Mouse (Mus musculus) midbrain, postnatal 0 days (tissue): ENCODE results near the gene Fgg. TPM values are rescaled to one million over a fixed set of nuclear protein-coding genes. Genes with fewer than 3 reads are reported as not detected.

Experiments
- ATAC-seq: fragments of 200-750 bp; cut with Nextera tagmentation; 2 replicates; pipeline ENCODE4 v1.8.0; 2017; ENCODE audit warnings: moderate number of reproducible peaks, mild to moderate bottlenecking, moderate TSS enrichment, moderate library complexity; ENCODE audit not compliant: low FRiP score
- DNase-seq: peaks from one replicate; pipeline ENCODE4 v3.0.0-alpha.2; 2015; ENCODE audit warnings: low spot score
- H3K27ac ChIP-seq: fragments of 300-500 bp; sonication (generic); 2 replicates; pipeline ENCODE4 v1.5.1; 2014; ENCODE audit warnings: low read depth, mild to moderate bottlenecking, low read length, mixed read lengths
- H3K27me3 ChIP-seq: fragments of 300-500 bp; sonication (generic); 2 replicates; pipeline ENCODE4 v1.6.1; 2014; ENCODE audit warnings: low read length, control low read depth, mixed read lengths; ENCODE audit not compliant: insufficient read depth
- H3K36me3 ChIP-seq: fragments of 300-500 bp; sonication (generic); 2 replicates; pipeline ENCODE4 v1.6.1; 2014; ENCODE audit warnings: low read length, control low read depth, mixed read lengths; ENCODE audit not compliant: insufficient read depth
- H3K4me1 ChIP-seq: fragments of 300-500 bp; sonication (generic); 2 replicates; pipeline ENCODE4 v1.6.1; 2014; ENCODE audit warnings: mild to moderate bottlenecking, control low read depth, antibody characterized with exemption, low read length, mixed read lengths; ENCODE audit not compliant: insufficient read depth
- H3K4me2 ChIP-seq: fragments of 300-500 bp; sonication (generic); 2 replicates; pipeline ENCODE4 v1.6.1; 2014; ENCODE audit warnings: low read depth, mild to moderate bottlenecking, low read length, mixed read lengths; ENCODE audit not compliant: poor library complexity, severe bottlenecking
- H3K4me3 ChIP-seq: fragments of 300-500 bp; sonication (generic); 2 replicates; pipeline ENCODE4 v1.5.1; 2014; ENCODE audit warnings: low read depth, mild to moderate bottlenecking, low read length, moderate library complexity
- H3K9ac ChIP-seq: fragments of 300-500 bp; sonication (generic); replicated peaks from 2 replicates; pipeline ENCODE4 v1.6.1; 2014; ENCODE audit warnings: mild to moderate bottlenecking, low read length, moderate library complexity, mixed read lengths; ENCODE audit not compliant: poor library complexity, severe bottlenecking
- H3K9me3 ChIP-seq: fragments of 300-500 bp; sonication (generic); 2 replicates; pipeline ENCODE4 v1.6.1; 2016; ENCODE audit warnings: low read length, control low read depth
- CTCF ChIP-seq: IDR thresholded peaks from 2 replicates; pipeline ENCODE4 v1.5.1; 2016; ENCODE audit warnings: antibody characterized with exemption, mild to moderate bottlenecking
- WGBS: fragments of 180-500 bp; shearing (Covaris S2); extraction: QIAGEN DNeasy Blood & Tissue Kit; methylation state at CpG from one replicate; pipeline ENCODE4 v1.1.7; 2014; 5-methylcytosine and 5-hydroxymethylcytosine counted together
- polyA plus RNA-seq: library from polyadenylated mRNA; unstranded; fragments of >200 nt; fragmentation: Nextera tagmentation; extraction: Ambion mirVana; gene quantifications from 2 replicates; pipeline ENCODE4 v1.2.1, GENCODE M21; 2015
- total RNA-seq: library from RNA; depleted of rRNA; stranded (reverse); fragments of >200 nt; gene quantifications from 2 replicates; pipeline ENCODE4 v1.2.3, GENCODE M21; 2014

Fgg gene
- total and polyA plus RNA-seq, 2 experiments from 2014 or later, result 0.09 TPM; not detected in 1

DNA sequence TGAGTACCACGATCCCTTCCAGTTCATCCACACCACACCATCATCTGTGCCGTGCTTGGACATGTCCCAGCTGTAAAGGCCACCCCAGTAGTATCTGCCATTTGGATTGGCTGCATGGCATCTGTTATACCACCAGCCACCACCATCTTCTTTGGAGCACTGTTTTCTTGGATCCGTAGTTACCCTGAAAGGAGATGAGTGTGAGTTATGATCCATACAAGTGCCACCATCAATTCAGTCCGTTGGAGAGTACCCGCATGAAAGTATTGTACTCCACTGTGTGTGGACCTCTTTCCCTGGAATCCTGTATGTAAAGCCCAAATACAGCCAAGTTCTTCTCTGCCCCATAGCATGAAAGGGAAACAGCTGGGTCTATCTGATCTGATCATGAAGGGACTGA is 34.9 kb downstream of the Fgg start:
- ATAC-seq (no peak), DNase-seq (no peak)
- Histone ChIP-seq H3K4me2 (no peak overlapping the region), H3K36me3 (no peaks in the 10 kb centered on the region), H3K4me3 (no peak overlapping the region), H3K4me1 (no peaks in the 10 kb centered on the region), H3K27me3 (no peaks in the 10 kb centered on the region), H3K9ac (no peak overlapping the region), H3K9me3 (no peaks in the 10 kb centered on the region), H3K27ac (no peak overlapping the region)
- no peak for TF ChIP-seq CTCF
- WGBS, result 91% methylated on average over 5 of the region's 5 CpGs

- no peaks in the 10 kb centered on the region for H3K27me3 ChIP-seq
- no peaks in the 10 kb centered on the region for H3K4me1 ChIP-seq
- WGBS, result 86% methylated on average over 11 of the region's 11 CpGs
- TF ChIP-seq CTCF, result no peak
- no peak overlapping the region for H3K27ac ChIP-seq
- no peak overlapping the region for H3K4me2 ChIP-seq
- DNase-seq (no peak), ATAC-seq (no peak)
- no peak overlapping the region for H3K4me3 ChIP-seq
- H3K9ac ChIP-seq, result no peak overlapping the region
- no peaks in the 10 kb centered on the region for H3K36me3 ChIP-seq
- H3K9me3 ChIP-seq, result no peaks in the 10 kb centered on the region
Measured at GRCm38 (mm10) chr3:83046649-83047048, 39.1 kb downstream of the Fgg start.

DNA sequence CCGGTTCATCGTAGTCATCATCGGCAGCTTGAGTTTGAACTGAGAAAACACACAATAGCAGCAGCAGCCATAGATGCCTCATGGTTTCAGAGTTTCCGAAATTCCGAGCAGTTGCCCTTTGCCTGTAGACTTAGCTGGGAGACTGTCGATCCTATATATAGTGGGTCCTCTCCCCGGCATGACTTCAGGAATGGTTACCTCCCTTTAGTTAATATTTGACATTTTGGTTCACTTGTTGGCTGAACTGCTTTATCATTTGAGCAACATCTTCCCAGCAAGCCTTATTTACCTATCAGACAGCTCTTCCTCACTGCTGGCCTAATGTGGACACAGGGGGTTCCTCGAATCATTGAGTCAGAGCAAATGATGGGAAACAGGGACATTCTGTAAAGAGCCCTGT is 42.2 kb downstream of the Fgg start, which contains the start of gene Fgb:
Gene Fgb (minus strand): TSS at position 184 of the 400 bp plus-strand sequence.
- Histone ChIP-seq H3K27me3 (no peaks in the 10 kb centered on the region), H3K36me3 (no peaks in the 10 kb centered on the region), H3K27ac (no peak within 1 kb of the TSS), H3K4me1 (no peaks in the 10 kb centered on the region), H3K4me2 (no peak within 1 kb of the TSS), H3K9ac (no peak within 1 kb of the TSS), H3K9me3 (no peaks in the 10 kb centered on the region), H3K4me3 (no peak within 1 kb of the TSS)
- 88% methylated on average over 8 of the region's 8 CpGs for WGBS
- no peak for TF ChIP-seq CTCF
- ATAC-seq (no peak), DNase-seq (no peak)

DNA sequence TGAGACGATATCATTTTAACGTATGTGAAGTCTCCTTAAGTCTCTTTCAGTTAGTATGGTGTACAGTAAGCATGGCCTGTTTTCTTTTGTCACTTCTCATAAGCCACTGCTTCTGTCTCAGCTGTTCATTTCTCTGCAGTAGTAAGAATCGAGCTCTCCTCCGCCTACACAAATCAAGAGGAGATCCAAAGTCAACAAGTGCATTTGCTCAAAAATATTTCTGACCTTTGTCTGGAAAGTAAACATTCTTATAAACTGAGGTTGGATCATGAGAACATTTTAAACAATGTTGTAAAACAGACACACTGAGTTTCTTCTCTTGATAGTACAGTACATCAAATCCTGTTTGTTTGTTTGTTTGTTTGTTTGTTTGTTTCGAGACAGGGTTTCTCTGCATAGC is 43.1 kb downstream of the Fgg start:
- no peaks in the 10 kb centered on the region for H3K27me3 ChIP-seq
- H3K36me3 ChIP-seq, result no peaks in the 10 kb centered on the region
- no peak for ATAC-seq
- H3K9ac ChIP-seq, result no peak overlapping the region
- H3K27ac ChIP-seq, result no peak overlapping the region
- WGBS, result 80% methylated on average over 5 of the region's 5 CpGs
- TF ChIP-seq CTCF, result no peak
- H3K4me2 ChIP-seq, result no peak overlapping the region
- no peak overlapping the region for H3K4me3 ChIP-seq
- H3K9me3 ChIP-seq, result no peaks in the 10 kb centered on the region
- DNase-seq, result no peak
- no peaks in the 10 kb centered on the region for H3K4me1 ChIP-seq

DNA sequence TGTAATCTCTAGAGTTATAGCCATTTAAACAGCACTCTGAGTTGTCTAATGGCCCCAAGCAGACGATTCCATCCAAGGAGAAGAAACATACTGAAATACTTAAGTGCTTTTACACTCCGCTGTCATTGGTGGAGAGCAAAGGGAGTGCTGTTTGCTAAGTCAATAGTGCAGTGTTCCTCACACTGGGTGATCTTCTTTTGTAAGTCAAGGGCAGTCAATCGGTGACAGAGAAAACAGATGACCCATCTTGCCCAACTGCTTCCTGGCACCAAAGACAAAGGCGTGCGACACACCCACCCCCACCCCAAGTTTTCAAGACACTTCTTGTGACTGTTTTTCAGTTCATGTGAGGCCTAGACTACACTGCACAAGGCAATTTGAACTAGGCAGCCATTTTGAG is 44.6 kb downstream of the Fgg start:
- H3K4me3 ChIP-seq, result no peak overlapping the region
- DNase-seq (no peak), ATAC-seq (no peak)
- H3K4me2 ChIP-seq, result no peak overlapping the region
- H3K27me3 ChIP-seq, result no peaks in the 10 kb centered on the region
- H3K36me3 ChIP-seq, result 0 out of 2 replicates have a peak, but pooled peaks cover under 1% of the 10 kb centered on the region
- WGBS, result 86% methylated on average over 5 of the region's 5 CpGs
- no peak for TF ChIP-seq CTCF
- H3K4me1 ChIP-seq, result peaks cover 6% of the 10 kb centered on the region
- H3K27ac ChIP-seq, result no peak overlapping the region
- no peaks in the 10 kb centered on the region for H3K9me3 ChIP-seq
- no peak overlapping the region for H3K9ac ChIP-seq

DNA sequence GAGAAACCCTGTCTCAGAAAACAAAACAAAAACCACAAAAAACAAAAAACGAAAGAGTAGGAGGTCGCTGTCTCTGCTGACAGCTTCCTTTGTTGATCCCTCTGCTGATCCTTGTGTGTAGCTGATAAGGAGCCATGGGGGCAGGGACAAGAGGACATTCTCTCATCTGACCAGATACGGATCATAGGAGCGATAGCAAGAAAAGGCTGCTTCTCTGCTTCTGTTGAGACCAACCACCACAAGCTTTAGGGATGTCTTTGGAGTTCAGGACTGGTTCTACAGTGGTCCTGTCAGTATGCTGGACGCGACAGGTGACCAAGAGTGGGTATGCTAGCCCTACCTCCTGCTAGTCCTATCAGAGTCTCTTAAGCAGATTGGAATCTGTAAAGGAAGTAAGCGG is 45.6 kb downstream of the Fgg start:
- TF ChIP-seq CTCF, result no peak
- Histone ChIP-seq H3K27me3 (no peaks in the 10 kb centered on the region), H3K4me2 (no peak overlapping the region), H3K9ac (no peak overlapping the region), H3K36me3 (0 out of 2 replicates have a peak, but pooled peaks cover 2% of the 10 kb centered on the region), H3K9me3 (no peaks in the 10 kb centered on the region), H3K4me1 (peaks cover 6% of the 10 kb centered on the region), H3K4me3 (no peak overlapping the region), H3K27ac (no peak overlapping the region)
- DNase-seq, result no peak
- WGBS, result 93% methylated on average over 7 of the region's 7 CpGs
- no peak for ATAC-seq
